ENCODE assay signal across 14 mouse cellular contexts in genomic region chr11:102469648-102470357, GRCm38 (mm10). TPM values are rescaled to one million over a fixed set of nuclear protein-coding genes. Genes with fewer than 3 reads are reported as not detected.
A peak's percentile ranks its signal among the peaks of the same experiment; 100 is the strongest.
DNase-seq lines count a peak whose midpoint lies in the region; ATAC-seq lines count a peak whose summit lies in the region.
"Had no signal": no experiment of that assay in that cellular context is flagged by ENCODE, and none has a peak within 500 bp of the region (broad histone marks: within the 10 kb centered on the region; RNA-seq: fewer than 3 reads in every experiment).

Gene Itga2b, minus strand, starts transcription at chr11:102470122.

- H3K36me3 ChIP-seq in lung, embryonic 16.5 days (ENCODE audit: control insufficient read depth, insufficient read depth, low read length), result no peaks in the 10 kb centered on the region
- H3K36me3 ChIP-seq: limb, embryonic 15.5 days had no signal

- ATAC-seq in lung, embryonic 16.5 days (ENCODE audit: low read depth), result no peak
- peak; percentile 45 for ATAC-seq in megakaryocyte-erythroid progenitor cell, adult 5-6 weeks (replicated peaks; ENCODE audit: low FRiP score, low TSS enrichment, poor library complexity, severe bottlenecking)

- H3K27me3 ChIP-seq in lung, embryonic 16.5 days (ENCODE audit: control insufficient read depth, insufficient read depth, low read depth, low read length), result no peaks in the 10 kb centered on the region
- H3K27me3 ChIP-seq: limb, embryonic 15.5 days had no signal

- DNase-seq in heart, adult 11 months, result peak; percentile 89
- DNase-seq in heart, adult 18-20 months, result no peak
- DNase-seq in lung, postnatal 14 days, result no peak
- no peak for DNase-seq in gonadal fat pad, adult 2 months (ENCODE audit: low read depth)
- no peak for DNase-seq in left cerebral cortex, adult 8-10 months (ENCODE audit: low spot score in 2 of 2)
- DNase-seq in spleen, postnatal 10 days (ENCODE audit: low spot score in 2 of 2), result no peak
- DNase-seq: adrenal gland, postnatal 14 days; B cell, adult 2 months; cerebellum, adult 9-10 months; gastrocnemius, postnatal 25 days had no signal

- WGBS in lung, embryonic 16.5 days, result 57% methylated on average over 11 of the region's 11 CpGs

- H3K4me1 ChIP-seq in lung, embryonic 16.5 days (replicated peaks; ENCODE audit: control insufficient read depth, insufficient read depth, low read length), result peaks cover 15% of the 10 kb centered on the region

- no peak within 1 kb of the TSS for H3K9ac ChIP-seq in lung, embryonic 16.5 days (ENCODE audit: low read length)
- H3K9ac ChIP-seq: limb, embryonic 15.5 days had no signal

- H3K9me3 ChIP-seq in lung, embryonic 16.5 days (ENCODE audit: control insufficient read depth, low read length), result no peaks in the 10 kb centered on the region
- H3K9me3 ChIP-seq: limb, embryonic 15.5 days had no signal

- H3K4me2 ChIP-seq in lung, embryonic 16.5 days (ENCODE audit: low read depth, low read length), result no peak within 1 kb of the TSS
- H3K4me2 ChIP-seq: limb, embryonic 15.5 days had no signal

- no peak within 1 kb of the TSS for H3K4me3 ChIP-seq in lung, embryonic 16.5 days (ENCODE audit: low read length)
- H3K4me3 ChIP-seq: limb, embryonic 15.5 days; myocyte had no signal

- no peak within 1 kb of the TSS for H3K27ac ChIP-seq in lung, embryonic 16.5 days (ENCODE audit: low read length)
- H3K27ac ChIP-seq: limb, embryonic 15.5 days had no signal

RNA-seq across cellular contexts. Expression of gene Itga2b, which starts in this region (rescaled TPM):
- 1 to 10 TPM; 4.1 to 4.4 TPM for total RNA-seq in heart, adult 18-20 months (2021)
- 12.1 TPM in 2 replicates for polyA plus RNA-seq in lung, embryonic 16.5 days (2015; fragmentation: Nextera tagmentation; extraction: Ambion mirVana)
- polyA plus RNA-seq in gonadal fat pad, adult 2 months (2012; rRNA removed), result 18.0 and 20.6 TPM in 2 replicates
- total RNA-seq in megakaryocyte-erythroid progenitor cell, adult 5-6 weeks (2014; fragmentation: Nextera tagmentation), result 27.7 and 30.8 TPM in 2 replicates
- total RNA-seq in megakaryocyte-erythroid progenitor cell, adult 5-6 weeks (2017), result 26.5 and 73.4 TPM in 2 replicates
- 1 to 10 TPM; 2.2 to 7.8 (median 3.2) TPM for total RNA-seq in left cerebral cortex, adult 8-10 months (2022)
